Mouse (Mus musculus) ovary, adult 18-20 months (tissue): ENCODE results near the gene Fig4.

Source experiments
- DNase-seq: peaks from one replicate; pipeline ENCODE4 v3.0.0; 2022; ENCODE audit warnings: low spot score, mixed read lengths

The Fig4 gene

DNA sequence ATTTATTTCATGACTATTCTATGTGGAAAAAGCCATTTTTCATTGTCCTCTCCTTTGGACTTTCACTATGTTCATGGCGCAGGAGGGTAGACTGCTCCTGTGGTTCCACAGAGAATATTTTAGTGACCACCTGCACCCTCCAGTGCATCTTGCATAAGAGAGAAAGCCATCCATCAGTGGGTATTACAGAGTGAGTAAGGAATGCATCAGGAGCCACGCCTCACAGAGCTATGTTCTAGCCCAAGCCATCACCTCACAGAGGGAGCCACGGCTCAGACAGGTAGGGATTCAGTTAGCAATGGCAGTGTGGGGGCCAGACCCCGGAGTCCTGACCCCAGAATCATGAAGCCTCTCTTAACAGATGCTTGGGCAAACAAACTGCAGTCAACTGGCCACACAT lies 93.5 kb downstream of the Fig4 start:
- no peak for DNase-seq

DNA sequence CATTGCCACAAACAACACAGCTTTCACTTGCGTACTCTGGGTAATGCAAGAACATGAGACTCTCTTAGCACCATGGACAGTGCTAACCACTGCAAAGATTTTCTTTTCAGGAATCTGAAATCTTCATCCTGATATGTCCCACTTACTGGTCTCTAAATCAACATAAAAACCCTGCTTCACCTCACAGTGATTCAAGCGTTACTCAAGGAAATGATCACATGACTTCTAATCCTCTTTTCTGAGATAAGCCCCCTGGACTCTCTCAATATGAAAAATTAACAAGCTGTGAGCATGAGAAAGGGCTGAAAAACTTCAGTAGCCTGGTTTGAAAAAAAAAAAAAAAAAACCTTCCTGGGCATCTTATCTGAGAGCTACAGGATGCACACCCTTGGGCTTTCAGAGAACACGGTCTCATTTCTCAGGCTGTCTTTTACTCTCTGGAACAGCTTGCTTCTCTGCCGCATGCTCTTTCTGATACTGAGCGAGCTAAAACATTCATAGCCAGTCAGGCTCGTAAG lies 94.1 kb downstream of the Fig4 start:
- DNase-seq, result no peak

DNA sequence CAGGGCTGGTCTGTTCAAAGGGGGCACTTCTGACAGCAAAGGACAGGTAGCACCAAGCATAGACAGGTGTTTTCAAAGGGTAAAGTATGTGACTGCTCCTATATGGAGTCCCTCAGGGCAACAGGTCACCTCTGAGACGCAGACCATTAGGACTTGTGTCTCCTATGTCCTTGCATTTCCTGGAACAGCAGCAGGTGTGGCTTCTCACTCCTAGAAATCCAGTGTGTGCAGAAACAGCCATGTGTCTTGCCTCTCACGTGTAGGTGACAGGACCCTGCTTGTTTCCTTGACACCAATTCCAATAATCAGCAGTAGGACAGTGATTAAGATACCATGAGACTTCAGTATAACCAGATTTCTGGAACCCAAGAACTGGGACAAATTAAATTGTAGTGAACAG lies 97.4 kb downstream of the Fig4 start:
- no peak for DNase-seq

DNA sequence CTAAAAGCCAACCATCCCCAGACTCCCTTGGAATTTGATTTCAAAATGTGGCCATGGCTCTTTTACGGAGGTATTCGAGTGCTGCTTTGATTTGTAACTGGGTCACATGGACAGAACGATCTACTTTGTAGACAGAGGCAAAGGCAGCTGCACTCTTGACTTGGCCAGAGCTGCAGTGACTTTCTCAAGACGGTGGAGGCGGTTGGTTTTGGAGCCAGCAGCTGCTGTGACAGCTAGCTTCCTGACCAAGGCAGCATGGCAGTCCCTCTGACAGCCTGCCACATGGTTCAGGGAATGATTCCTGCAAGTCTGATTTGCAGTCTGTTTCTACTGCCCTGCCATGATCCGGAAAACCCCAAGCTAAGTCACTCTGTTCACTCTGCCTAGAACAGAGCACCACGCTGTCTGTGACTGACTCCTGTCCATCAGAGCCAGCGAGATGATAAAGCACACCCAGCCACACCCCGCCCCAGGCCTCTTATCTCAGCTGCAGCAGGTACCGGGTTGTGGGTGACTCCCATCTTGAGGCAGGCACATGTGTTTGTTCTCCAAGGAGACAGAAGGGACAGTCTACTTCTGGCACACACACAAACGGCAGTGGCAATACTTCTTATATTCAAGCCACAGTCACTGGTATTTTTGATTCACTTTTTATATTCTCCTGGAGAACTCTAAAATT lies 98.3 kb downstream of the Fig4 start:
- no peak for DNase-seq

DNA sequence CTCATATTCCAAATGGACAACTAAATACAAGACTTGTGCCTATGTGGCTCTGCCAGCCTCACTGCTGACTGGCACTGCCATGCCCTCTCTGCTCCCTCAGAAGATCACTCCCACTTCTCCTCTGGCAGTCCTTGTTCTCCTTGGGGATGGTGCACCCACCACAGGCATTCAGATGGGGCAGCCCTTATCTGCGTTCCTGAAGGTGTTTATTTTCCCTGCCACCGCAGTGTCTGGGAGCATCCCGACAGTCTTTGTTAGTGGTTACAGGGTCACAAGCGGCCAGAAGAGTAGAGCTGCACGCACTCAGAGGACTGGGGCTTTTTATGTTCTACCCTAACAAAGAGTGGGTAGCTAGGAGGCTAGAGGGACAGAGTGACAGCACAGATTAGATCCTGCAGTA lies 98.9 kb downstream of the Fig4 start:
- DNase-seq, result peak; percentile 23

DNA sequence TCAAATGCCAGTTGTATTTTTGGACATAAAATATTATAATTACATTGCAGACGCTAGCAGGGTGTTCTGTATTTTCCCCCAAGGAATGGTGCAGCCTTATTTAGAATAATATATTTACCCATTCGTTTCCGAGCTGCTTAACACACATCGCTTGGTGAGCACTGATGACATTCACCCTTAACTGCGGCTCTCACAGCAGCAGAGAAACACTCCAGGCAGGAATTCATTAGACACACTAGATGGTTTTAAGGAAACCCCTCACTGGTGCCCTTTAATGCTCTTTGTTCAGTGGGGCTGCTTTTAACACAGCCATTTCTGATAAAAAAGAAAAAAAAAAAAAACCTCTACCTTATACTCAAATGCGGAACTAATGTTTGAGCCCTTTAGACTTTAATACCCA lies 104.3 kb downstream of the Fig4 start:
- DNase-seq, result no peak

DNA sequence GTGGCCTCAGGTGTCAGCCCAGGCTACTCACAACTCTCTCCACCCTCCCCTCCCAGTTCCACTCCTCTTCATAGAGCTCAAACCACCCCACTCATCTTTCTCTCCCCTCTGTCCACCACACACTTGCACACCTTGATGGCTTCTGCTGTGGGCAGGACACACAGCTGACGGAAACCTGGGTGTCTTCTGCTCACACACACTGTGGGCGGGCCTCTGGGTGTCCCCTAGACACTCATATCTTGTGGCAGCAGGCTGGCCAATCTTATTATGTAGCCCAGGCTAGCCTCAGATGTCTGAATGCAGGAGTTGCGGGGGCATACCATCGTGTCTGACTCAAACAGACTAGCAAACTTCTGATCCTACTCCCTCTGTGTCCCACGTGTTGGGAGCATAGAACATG lies 105.3 kb downstream of the Fig4 start:
- no peak for DNase-seq

DNA sequence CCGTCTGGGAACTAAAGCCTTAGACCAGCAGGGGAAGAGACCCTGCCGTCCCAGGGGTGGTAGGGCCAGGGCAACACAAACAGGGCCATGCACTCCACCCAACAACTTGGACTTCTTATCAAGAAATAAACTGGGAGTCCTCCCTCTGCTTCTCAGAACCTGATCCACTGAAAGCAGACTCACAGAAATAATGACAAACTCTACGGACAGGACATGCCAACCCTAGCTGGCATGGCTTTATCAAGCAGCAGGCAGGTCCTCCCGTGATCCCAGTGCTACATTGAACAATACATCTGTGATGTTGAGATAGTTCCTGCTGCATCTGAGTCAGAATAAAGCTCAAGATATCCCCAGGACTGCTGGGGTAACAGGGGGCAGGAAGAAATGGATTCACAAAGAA lies 106.8 kb downstream of the Fig4 start:
- DNase-seq, result no peak

DNA sequence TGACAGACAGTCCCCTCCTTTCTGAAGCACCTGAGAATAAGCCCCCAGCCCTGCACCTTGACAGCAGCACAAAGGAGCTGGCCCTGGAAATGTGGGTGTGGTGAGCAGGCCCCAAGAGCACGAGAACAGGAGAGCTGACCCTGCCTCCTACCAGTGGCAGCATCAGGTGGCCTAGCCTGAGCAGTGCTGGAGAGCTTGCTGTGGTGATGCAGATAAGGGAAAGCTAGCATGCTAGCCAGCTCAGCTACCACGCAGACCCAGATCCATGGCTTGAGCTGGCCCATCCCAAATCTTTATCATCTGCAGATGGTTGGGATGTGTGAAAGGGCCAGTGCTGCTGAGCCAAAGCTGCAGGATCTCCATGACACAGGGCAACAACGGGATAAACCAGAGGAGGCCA lies 113.7 kb downstream of the Fig4 start:
- no peak for DNase-seq

DNA sequence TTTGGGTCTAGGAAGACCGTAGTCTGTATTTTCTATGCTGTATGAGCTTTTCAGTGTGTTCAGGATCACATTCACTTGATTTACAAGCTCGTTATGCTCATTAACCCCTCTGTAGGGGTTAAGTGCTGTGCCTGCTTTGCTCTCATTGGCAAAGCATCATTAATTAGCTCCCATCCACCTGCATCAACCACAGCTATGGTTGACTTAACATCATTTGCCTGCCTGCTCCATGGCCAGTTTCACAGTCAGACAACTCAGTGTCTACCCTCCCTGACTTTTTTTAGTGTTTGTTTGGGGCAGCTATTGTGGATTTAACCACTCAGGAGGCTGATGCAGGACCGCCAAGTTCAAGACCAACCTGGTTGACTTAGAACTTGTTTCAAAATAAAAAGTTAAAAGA lies 119.1 kb downstream of the Fig4 start:
- no peak for DNase-seq

DNA sequence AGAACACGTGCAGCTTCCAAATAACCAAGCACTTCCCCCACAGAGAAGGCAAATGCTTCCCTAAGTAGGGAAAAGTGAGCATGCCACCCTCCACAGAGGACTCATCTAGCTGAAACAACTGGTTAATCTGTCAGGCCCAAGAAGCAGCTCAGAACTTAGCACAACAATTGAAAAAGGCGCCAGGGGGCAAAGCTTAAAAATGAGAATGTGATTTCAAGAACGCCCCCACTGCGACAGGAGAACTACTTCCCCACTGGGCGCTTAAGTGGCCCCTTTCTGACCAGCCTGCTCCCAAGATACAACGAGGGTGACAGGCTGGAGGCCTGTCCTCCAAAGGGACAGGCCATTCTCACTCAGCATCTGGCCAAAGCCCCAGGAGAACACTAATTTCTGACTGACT lies 120.4 kb downstream of the Fig4 start:
- DNase-seq, result no peak

DNA sequence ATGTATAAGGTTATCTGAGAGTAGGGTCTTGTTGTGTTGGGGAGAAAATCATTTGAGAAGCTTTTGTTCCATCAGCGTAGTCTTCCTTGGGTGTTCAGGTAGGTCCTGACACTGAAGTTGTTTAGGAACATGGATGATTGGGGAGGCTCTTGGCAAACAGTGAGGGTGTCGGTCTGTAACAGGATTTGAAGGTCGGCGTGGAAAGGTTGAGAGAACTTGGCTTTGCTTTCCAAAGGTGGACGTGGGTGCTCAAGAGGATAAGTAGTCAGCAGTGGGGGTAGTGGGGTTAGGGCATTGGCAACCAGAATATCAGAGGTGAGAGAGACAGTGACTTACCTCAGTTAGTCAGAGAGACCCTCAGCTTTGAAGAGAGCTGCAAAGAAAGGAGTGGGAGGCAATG lies 136.9 kb downstream of the Fig4 start:
- DNase-seq, result no peak

DNA sequence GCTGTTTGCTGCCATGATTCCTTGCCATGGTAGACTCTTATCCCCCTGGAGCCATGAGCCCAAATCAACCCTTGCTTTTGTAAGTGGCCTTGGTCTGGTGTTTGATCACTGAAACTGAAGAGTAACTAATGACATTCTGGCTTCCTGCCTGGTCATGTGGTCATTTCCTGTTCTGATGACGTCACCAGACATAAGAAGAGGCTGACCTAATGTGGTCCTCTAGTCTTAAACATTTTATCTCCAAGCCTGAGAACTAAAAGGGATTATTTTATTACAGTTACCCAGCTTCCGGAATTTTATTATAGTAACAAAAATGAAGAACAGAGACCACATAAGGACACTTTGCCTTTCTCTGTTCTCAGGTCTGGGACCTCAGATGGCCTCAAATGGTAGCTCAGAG lies 140.0 kb downstream of the Fig4 start:
- DNase-seq, result no peak

DNA sequence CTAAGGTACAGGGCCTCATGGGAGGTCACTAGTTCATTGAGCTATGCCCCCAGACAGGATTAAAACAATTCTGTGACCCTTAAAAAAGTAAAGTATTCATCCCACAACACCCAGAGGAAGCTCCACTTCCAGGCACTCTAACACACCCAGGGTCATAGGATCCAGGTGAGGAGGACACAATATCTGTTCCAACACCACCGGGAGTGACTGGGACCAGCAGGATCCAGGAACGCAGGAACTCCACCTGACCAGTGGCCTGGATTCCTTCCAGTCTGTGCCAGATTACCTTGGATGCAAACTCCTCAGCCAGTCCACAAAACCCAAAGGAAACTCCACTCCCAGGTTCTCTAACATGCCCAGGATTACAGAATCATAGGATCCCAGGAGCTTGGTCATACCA lies 145.8 kb downstream of the Fig4 start:
- DNase-seq, result no peak

DNA sequence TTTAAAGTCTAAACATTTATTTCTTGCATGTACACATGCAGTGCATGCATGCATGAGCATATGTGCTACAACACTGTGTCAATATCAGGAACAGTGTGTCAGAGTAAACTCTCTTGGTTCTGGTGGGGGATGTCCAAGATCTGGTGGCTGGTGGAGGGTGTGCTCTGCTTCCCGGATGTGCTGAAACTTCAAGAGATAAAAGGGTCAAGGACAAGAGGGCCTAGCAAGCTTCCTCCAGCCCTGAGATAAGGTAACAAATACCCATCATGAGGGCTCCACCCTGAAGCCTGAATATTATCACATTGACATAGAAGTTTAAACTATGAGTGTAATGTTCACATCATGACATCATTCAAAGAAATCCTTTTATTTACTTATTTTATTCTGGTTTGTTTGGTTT lies 146.4 kb downstream of the Fig4 start:
- DNase-seq, result no peak

DNA sequence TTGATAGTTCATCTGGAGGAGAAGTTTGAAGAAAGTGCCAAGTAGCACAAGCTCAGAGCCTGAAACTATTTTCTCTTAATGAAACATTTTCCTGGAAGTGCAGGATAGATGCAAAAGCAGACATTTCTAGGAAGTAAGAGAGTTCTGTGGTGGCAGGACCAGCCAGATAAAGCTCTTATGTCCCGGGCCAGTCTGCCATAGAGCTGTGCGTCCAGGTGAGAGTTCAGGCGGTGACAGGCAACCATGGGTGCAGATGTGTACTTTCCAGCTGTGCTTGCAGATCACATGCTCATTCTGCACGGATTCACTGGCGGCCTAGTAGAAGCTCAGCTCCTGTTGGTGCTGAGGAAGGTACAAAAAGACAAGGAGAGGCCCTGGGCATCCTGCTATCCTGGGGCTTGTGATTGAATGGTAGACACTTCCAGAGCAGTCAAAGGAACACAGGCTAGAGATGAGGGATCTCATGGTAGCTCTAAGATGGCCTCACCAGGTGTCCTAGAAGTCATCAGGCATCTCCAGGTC lies 149.8 kb downstream of the Fig4 start:
- no peak for DNase-seq

DNA sequence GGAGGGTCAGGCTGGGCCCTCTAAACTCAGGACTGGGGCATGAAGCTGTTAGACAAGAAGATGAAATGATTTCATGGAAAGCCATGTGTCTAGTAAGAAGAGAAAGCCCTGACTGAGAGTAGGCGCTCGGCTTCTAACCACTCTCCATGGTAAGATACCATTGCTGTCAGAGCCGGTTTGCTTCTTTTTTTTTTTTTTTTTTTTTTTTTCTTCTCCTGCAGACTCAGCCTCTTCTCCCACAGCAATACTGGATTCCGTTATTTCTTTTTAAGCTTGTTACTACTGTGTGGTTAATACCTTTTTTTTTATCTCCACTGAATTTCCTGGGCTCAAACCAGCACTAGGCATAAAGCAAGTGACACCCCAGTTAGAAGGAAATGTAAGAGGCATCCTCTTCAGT lies 151.2 kb downstream of the Fig4 start:
- DNase-seq, result no peak

DNA sequence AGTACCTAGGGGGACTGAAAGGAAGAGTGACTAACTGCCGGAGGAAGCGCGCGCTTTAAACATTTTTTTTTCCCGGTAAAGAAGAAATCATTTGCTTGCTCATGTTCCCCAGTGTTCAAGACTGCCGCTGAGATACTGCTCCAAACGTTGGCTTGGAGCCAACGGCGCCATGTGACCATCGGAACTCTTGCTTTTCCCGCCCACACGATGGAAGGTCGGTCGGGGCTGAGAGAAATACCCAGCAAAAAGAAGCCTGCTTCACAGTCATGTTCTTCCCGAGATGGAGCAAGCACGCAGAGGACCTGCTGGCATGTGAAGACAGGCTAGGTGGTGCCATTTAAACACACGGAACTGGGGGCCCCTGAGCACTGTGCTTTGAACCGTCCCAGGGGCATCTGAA lies 151.6 kb downstream of the Fig4 start:
- no peak for DNase-seq

DNA sequence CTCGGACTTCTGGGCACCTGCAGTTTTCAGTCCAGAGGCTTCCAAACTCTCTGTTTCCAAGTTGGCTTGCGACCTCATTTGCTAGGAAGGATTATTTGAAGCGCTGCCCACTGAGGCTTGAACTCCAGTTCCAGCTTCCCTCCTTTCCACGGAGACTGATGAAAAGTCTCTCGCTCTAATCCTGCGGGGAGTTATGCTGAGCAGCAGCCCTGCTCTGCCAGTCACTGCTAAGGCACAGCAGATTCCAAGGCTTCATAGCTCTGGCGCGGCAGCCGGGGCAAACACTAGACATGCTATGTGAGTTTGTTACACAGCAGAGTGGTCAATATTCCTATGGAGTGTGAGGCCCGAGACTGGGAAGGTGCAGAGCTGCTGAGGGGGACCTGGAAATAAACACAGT lies 152.0 kb downstream of the Fig4 start:
- DNase-seq, result no peak

DNA sequence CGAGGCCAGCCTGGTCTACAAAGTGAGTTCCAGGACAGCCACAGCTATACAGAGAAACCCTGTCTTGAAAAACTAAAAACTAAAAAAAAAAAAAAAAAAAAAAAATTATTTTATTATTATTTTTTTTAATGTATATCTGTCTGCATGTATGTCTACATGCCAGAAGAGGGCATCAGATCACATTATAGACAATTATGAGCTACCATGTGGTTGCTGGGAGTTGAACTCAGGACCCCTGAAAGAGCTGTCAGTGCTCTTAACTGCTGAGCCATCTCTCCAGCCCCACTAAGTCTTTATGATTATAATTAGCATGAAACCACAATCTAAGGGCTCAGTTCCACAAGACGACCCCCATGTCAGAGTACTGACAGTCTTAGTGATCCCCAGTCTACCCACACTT lies 152.6 kb downstream of the Fig4 start:
- DNase-seq, result no peak

DNA sequence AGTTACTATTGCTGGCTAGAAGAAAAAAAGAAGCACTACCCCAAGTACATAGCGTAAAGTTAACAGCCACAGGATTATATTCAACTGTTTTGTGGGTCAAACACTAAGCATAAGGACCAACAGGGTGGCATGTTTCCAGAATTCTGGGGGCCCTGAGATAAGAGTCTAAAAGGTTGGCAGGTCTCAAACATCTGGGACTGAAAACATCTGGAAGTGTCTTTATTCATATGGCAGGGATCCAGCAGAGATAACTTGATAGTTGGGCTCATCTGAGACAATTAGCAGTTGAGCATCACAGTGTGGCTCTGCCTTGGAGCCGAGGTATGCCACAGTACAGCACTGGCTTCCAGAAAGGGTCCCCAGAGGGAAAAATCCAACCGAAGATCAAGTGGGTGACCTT lies 153.8 kb downstream of the Fig4 start:
- DNase-seq, result no peak

DNA sequence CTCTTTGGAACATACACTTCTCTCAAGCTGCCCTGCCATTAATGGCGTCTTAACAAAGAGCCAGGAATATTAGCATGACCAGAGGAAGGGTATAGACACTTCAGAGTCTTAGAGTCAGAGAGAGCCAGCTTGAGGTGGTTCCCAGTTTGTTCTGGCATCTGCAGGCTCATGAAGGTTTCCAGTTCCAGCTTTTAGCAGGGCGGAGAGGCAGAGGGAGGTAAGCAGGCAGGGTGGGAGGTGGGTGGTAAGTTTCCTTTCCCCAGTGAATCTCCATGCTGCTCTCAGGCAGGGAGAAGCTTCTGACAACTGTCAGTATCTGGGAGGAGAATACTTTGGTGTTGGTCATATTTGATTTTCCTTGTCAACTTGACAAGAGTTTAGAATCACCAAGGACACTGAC lies 156.9 kb downstream of the Fig4 start:
- DNase-seq, result no peak
